30 mouse cellular contexts compared by ENCODE assay signal in the genomic region with DNA sequence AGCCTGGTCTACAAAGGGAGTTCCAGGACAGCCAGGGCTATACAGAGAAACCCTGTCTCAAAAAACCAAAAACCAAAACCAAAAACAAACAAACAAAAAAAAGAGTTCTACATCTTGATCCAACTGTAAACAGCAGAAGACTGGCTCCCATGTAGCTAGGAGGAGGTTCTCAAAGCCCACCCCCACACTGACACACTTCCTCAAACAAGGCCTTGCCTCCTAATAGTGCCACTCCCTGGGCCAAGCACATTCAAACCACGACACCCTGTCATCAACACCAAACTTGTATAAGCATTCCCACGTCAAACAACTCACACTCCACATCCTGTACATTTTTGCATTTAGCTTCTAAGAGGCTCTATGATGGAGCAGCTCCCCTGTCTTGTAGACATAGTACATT.
A peak's percentile ranks its signal among the peaks of the same experiment; 100 is the strongest.
DNase-seq lines count a peak whose midpoint lies in the region; ATAC-seq and TF ChIP-seq lines count a peak whose summit lies in the region.
"Had no signal": no experiment of that assay in that cellular context is flagged by ENCODE, and none has a peak within 500 bp of the region (broad histone marks: within the 10 kb centered on the region; RNA-seq: fewer than 3 reads in every experiment).

No protein-coding gene starts in this region.

- TF ChIP-seq POLR2A in heart, adult 2 months (IDR thresholded peaks at IDR 0.05; ENCODE audit: insufficient read depth, low read depth, low read length), result no peak

- no peak overlapping the region for H3K27ac ChIP-seq in heart, adult 2 months
- H3K27ac ChIP-seq in midbrain, embryonic 11.5 days (ENCODE audit: low read depth, low read length), result no peak overlapping the region
- H3K27ac ChIP-seq in midbrain, embryonic 16.5 days (ENCODE audit: low read length), result no peak overlapping the region
- H3K27ac ChIP-seq in left cerebral cortex, adult 2 months, result no peak overlapping the region
- H3K27ac ChIP-seq: embryonic facial prominence, embryonic 10.5 days; embryonic facial prominence, embryonic 13.5 days; forebrain, embryonic 13.5 days; hindbrain, embryonic 10.5 days; hindbrain, embryonic 13.5 days; intestine, embryonic 15.5 days had no signal

- no peak for TF ChIP-seq EP300 in heart, adult 2 months (IDR thresholded peaks at IDR 0.05; ENCODE audit: insufficient read depth, low read depth, low read length)

- H3K79me2 ChIP-seq in heart, adult 2 months (replicated peaks; ENCODE audit: control insufficient read depth, insufficient read depth, low read length), result no peaks in the 10 kb centered on the region

- 61% methylated on average over 2 of the region's 2 CpGs for WGBS in heart, adult 2 months
- WGBS in midbrain, embryonic 11.5 days, result 83% methylated on average over 2 of the region's 2 CpGs
- 84% methylated on average over 2 of the region's 2 CpGs for whole genome bisulfite sequencing in midbrain, embryonic 16.5 days

- intact Hi-C loops in heart, adult 2 months (cut with DNase I), result no loop called here
- intact Hi-C loops in left cerebral cortex, adult 2 months (cut with DNase I), result no loop called here

- no peaks in the 10 kb centered on the region for H3K9me3 ChIP-seq in midbrain, embryonic 11.5 days (ENCODE audit: control insufficient read depth, low read length)
- no peaks in the 10 kb centered on the region for H3K9me3 ChIP-seq in midbrain, embryonic 16.5 days (replicated peaks; ENCODE audit: control insufficient read depth, low read length, poor library complexity, severe bottlenecking)
- H3K9me3 ChIP-seq: embryonic facial prominence, embryonic 10.5 days; embryonic facial prominence, embryonic 13.5 days; forebrain, embryonic 13.5 days; hindbrain, embryonic 10.5 days; hindbrain, embryonic 13.5 days; intestine, embryonic 15.5 days had no signal

- no peak overlapping the region for H3K9ac ChIP-seq in heart, adult 2 months (ENCODE audit: low read depth, low read length)
- H3K9ac ChIP-seq in midbrain, embryonic 11.5 days (ENCODE audit: low read length), result no peak overlapping the region
- no peak overlapping the region for H3K9ac ChIP-seq in midbrain, embryonic 16.5 days (ENCODE audit: low read depth, low read length)
- H3K9ac ChIP-seq: embryonic facial prominence, embryonic 13.5 days; forebrain, embryonic 13.5 days; hindbrain, embryonic 13.5 days; intestine, embryonic 15.5 days had no signal

- no peak for ATAC-seq in midbrain, embryonic 11.5 days (ENCODE audit: low FRiP score)
- no peak for ATAC-seq in midbrain, embryonic 16.5 days
- peak; percentile 52; the same call in 1 of the 2 replicates for ATAC-seq in common myeloid progenitor, adult 5-6 weeks (replicated peaks; ENCODE audit: low read depth, poor library complexity, severe bottlenecking)
- ATAC-seq: CD4-positive, CD25-positive, alpha-beta regulatory T cell, adult 4 months; forebrain, embryonic 13.5 days; forebrain, embryonic 16.5 days; hindbrain, embryonic 16.5 days; intestine, embryonic 15.5 days; Patski had no signal

- DNase-seq in heart, adult 11 months, result peak; percentile 31
- no peak for DNase-seq in heart, adult 2 months
- DNase-seq in midbrain, embryonic 11.5 days (ENCODE audit: low spot score, missing footprints), result peak; percentile 31
- DNase-seq in left cerebral cortex, adult 2 months (ENCODE audit: extremely low spot score in 1 of 2, low spot score in 2 of 2), result no peak
- DNase-seq in kidney, adult 8-10 months, result no peak
- no peak for DNase-seq in cerebellum, adult 18-20 months
- DNase-seq: adrenal gland, postnatal 10 days; adrenal gland, postnatal 36 days; cerebellum, adult 2 months; cerebellum, adult 9-11 months; cerebellum, postnatal 25 days; embryo, embryonic 11 days; gastrocnemius, postnatal 10 days; gastrocnemius, postnatal 36 days; heart, adult 18-20 months; heart, postnatal 36 days had no signal

- peaks cover 4% of the 10 kb centered on the region for H3K4me1 ChIP-seq in heart, adult 2 months (ENCODE audit: control insufficient read depth, insufficient read depth, low read length)
- no peaks in the 10 kb centered on the region for H3K4me1 ChIP-seq in midbrain, embryonic 11.5 days (ENCODE audit: control insufficient read depth, insufficient read depth, low read length)
- H3K4me1 ChIP-seq in midbrain, embryonic 16.5 days (ENCODE audit: control insufficient read depth, insufficient read depth, low read length), result no peaks in the 10 kb centered on the region
- H3K4me1 ChIP-seq: embryonic facial prominence, embryonic 10.5 days; forebrain, embryonic 13.5 days; hindbrain, embryonic 10.5 days; hindbrain, embryonic 13.5 days; intestine, embryonic 15.5 days had no signal

- no peak overlapping the region for H3K4me2 ChIP-seq in midbrain, embryonic 11.5 days
- H3K4me2 ChIP-seq in midbrain, embryonic 16.5 days (ENCODE audit: low read length), result no peak overlapping the region
- H3K4me2 ChIP-seq: embryonic facial prominence, embryonic 13.5 days; forebrain, embryonic 13.5 days; heart, embryonic 11.5 days; hindbrain, embryonic 13.5 days; intestine, embryonic 15.5 days had no signal

- no peak overlapping the region for H3K4me3 ChIP-seq in heart, adult 2 months
- no peak overlapping the region for H3K4me3 ChIP-seq in midbrain, embryonic 11.5 days (ENCODE audit: low read depth, low read length)
- no peak overlapping the region for H3K4me3 ChIP-seq in midbrain, embryonic 16.5 days (ENCODE audit: low read depth, low read length)
- no peak overlapping the region for H3K4me3 ChIP-seq in left cerebral cortex, adult 2 months
- H3K4me3 ChIP-seq: embryonic facial prominence, embryonic 10.5 days; embryonic facial prominence, embryonic 13.5 days; erythroblast, embryonic 14.5 days; forebrain, embryonic 13.5 days; hindbrain, embryonic 10.5 days; hindbrain, embryonic 13.5 days; intestine, embryonic 15.5 days had no signal

- no peak for TF ChIP-seq CTCF in heart, adult 2 months (IDR thresholded peaks at IDR 0.05)
- TF ChIP-seq CTCF in left cerebral cortex, adult 2 months (IDR thresholded peaks at IDR 0.05), result no peak

- no peaks in the 10 kb centered on the region for H3K27me3 ChIP-seq in heart, adult 2 months (ENCODE audit: control insufficient read depth, insufficient read depth, low read length)
- no peaks in the 10 kb centered on the region for H3K27me3 ChIP-seq in midbrain, embryonic 11.5 days (ENCODE audit: control insufficient read depth, insufficient read depth, low read length)
- no peaks in the 10 kb centered on the region for H3K27me3 ChIP-seq in midbrain, embryonic 16.5 days (ENCODE audit: control insufficient read depth, insufficient read depth, low read depth, low read length)
- H3K27me3 ChIP-seq: embryonic facial prominence, embryonic 13.5 days; forebrain, embryonic 13.5 days; hindbrain, embryonic 13.5 days; intestine, embryonic 15.5 days; Patski had no signal

- no peaks in the 10 kb centered on the region for H3K36me3 ChIP-seq in heart, adult 2 months (ENCODE audit: control insufficient read depth, insufficient read depth, low read length)
- H3K36me3 ChIP-seq in midbrain, embryonic 11.5 days (ENCODE audit: control insufficient read depth, insufficient read depth, low read length), result no peaks in the 10 kb centered on the region
- H3K36me3 ChIP-seq in midbrain, embryonic 16.5 days (ENCODE audit: control insufficient read depth, insufficient read depth, low read length), result no peaks in the 10 kb centered on the region
- H3K36me3 ChIP-seq: embryonic facial prominence, embryonic 10.5 days; embryonic facial prominence, embryonic 13.5 days; hindbrain, embryonic 10.5 days; hindbrain, embryonic 13.5 days; intestine, embryonic 15.5 days had no signal

Comparison
In these comparisons a context has a peak if more than half of its experiments do, and no peak if none do; other contexts are left out.
1. DNase-seq: peak in heart, adult 11 months (single experiment) and midbrain, embryonic 11.5 days (single experiment); none in heart, adult 2 months (0 of 2), left cerebral cortex, adult 2 months (0 of 2), kidney, adult 8-10 months (0 of 2) and cerebellum, adult 18-20 months (0 of 2).